Mouse (Mus musculus) liver, embryonic 12.5 days (tissue): ENCODE data around the gene Slc22a1. TPM values are rescaled to one million over a fixed set of nuclear protein-coding genes. Genes with fewer than 3 reads are reported as not detected.
A peak's percentile ranks its signal among the peaks of the same experiment; 100 is the strongest.

Source experiments
- ATAC-seq: fragments of 200-750 bp; cut with Nextera tagmentation; 2 replicates; pipeline ENCODE4 v1.8.0; 2017; ENCODE audit warnings: moderate number of reproducible peaks, mild to moderate bottlenecking, moderate library complexity
- H3K27ac ChIP-seq: fragments of 300-500 bp; sonication (generic); 2 replicates; pipeline ENCODE4 v1.5.1; 2016; ENCODE audit warnings: mild to moderate bottlenecking
- H3K27me3 ChIP-seq: fragments of 300-500 bp; sonication (generic); replicated peaks from 2 replicates; pipeline ENCODE4 v1.6.1; 2016; ENCODE audit warnings: mild to moderate bottlenecking, moderate library complexity
- H3K36me3 ChIP-seq: fragments of 300-500 bp; sonication (generic); 2 replicates; pipeline ENCODE4 v1.6.1; 2016; ENCODE audit warnings: mild to moderate bottlenecking, moderate library complexity
- H3K4me1 ChIP-seq: fragments of 300-500 bp; sonication (generic); 2 replicates; pipeline ENCODE4 v1.6.1; 2016
- H3K4me2 ChIP-seq: fragments of 300-500 bp; sonication (generic); 2 replicates; pipeline ENCODE4 v1.6.1; 2016; ENCODE audit warnings: mild to moderate bottlenecking, moderate library complexity
- H3K4me3 ChIP-seq: fragments of 300-500 bp; sonication (generic); 2 replicates; pipeline ENCODE4 v1.5.1; 2016; ENCODE audit warnings: mild to moderate bottlenecking, moderate library complexity
- H3K9ac ChIP-seq: fragments of 300-500 bp; sonication (generic); 2 replicates; pipeline ENCODE4 v1.6.1; 2016; ENCODE audit warnings: mild to moderate bottlenecking, moderate library complexity
- H3K9me3 ChIP-seq: fragments of 300-500 bp; sonication (generic); replicated peaks from 2 replicates; pipeline ENCODE4 v1.6.1; 2016; ENCODE audit warnings: mild to moderate bottlenecking, moderate library complexity
- WGBS: fragments of 180-500 bp; shearing (Covaris S2); methylation state at CpG from one replicate; pipeline ENCODE4 v1.1.7; 2016; ENCODE audit not compliant: insufficient replicate concordance; 5-methylcytosine and 5-hydroxymethylcytosine counted together
- polyA plus RNA-seq: library from polyadenylated mRNA; unstranded; fragments of >200 nt; fragmentation: Nextera tagmentation; extraction: Ambion mirVana; gene quantifications from 2 replicates; pipeline ENCODE4 v1.2.1, GENCODE M21; 2016

Slc22a1 gene
- polyA plus RNA-seq, 1 experiment from 2014 or later, result not detected

GRCm38 (mm10) chr17:12710976-12711375, 35.3 kb upstream of the Slc22a1 start:
- Histone ChIP-seq H3K27me3 (no peaks in the 10 kb centered on the region), H3K36me3 (peaks cover 75% of the 10 kb centered on the region), H3K27ac (no peak overlapping the region), H3K4me1 (0 out of 2 replicates have a peak, but pooled peaks cover 3% of the 10 kb centered on the region), H3K9me3 (no peaks in the 10 kb centered on the region), H3K4me2 (no peak overlapping the region), H3K9ac (no peak overlapping the region), H3K4me3 (no peak overlapping the region)
- no peak for ATAC-seq
- 68% methylated on average over 2 of the region's 2 CpGs for WGBS

GRCm38 (mm10) chr17:12710050-12710780, 34.6 kb upstream of the Slc22a1 start:
- H3K27me3 ChIP-seq, result no peaks in the 10 kb centered on the region
- no peak for ATAC-seq
- no peak overlapping the region for H3K4me2 ChIP-seq

GRCm38 (mm10) chr17:12708398-12708797, 32.8 kb upstream of the Slc22a1 start:
- ATAC-seq, result peak; percentile 57
- H3K9me3 ChIP-seq, result no peaks in the 10 kb centered on the region
- H3K4me2 ChIP-seq, result no peak overlapping the region
- no peak overlapping the region for H3K27ac ChIP-seq
- no peaks in the 10 kb centered on the region for H3K4me1 ChIP-seq
- 75% methylated on average over 3 of the region's 3 CpGs for WGBS
- H3K27me3 ChIP-seq, result no peaks in the 10 kb centered on the region; the same call in 1 of the 2 replicates
- H3K36me3 ChIP-seq, result peaks cover 75% of the 10 kb centered on the region
- H3K4me3 ChIP-seq, result no peak overlapping the region
- H3K9ac ChIP-seq, result no peak overlapping the region

More at GRCm38 (mm10) chr17:12710050-12710780, 34.6 kb upstream of the Slc22a1 start:
- 0 out of 2 replicates have a peak, but pooled peaks cover 2% of the 10 kb centered on the region for H3K4me1 ChIP-seq
- no peaks in the 10 kb centered on the region for H3K9me3 ChIP-seq
- WGBS, result 67% methylated on average over 13 of the region's 13 CpGs
- no peak overlapping the region for H3K9ac ChIP-seq
- H3K36me3 ChIP-seq, result peaks cover 74% of the 10 kb centered on the region
- no peak overlapping the region for H3K27ac ChIP-seq
- H3K4me3 ChIP-seq, result no peak overlapping the region

GRCm38 (mm10) chr17:12706590-12707049, 31.0 kb upstream of the Slc22a1 start:
- Histone ChIP-seq H3K27me3 (no peaks in the 10 kb centered on the region; the same call in 1 of the 2 replicates), H3K9ac (no peak overlapping the region), H3K4me3 (no peak overlapping the region), H3K4me1 (no peaks in the 10 kb centered on the region), H3K4me2 (no peak overlapping the region), H3K9me3 (no peaks in the 10 kb centered on the region), H3K36me3 (peaks cover 77% of the 10 kb centered on the region), H3K27ac (no peak overlapping the region)
- ATAC-seq, result no peak
- WGBS, result 84% methylated on average over 10 of the region's 10 CpGs

GRCm38 (mm10) chr17:12702901-12703300, 27.3 kb upstream of the Slc22a1 start:
- Histone ChIP-seq H3K4me3 (no peak overlapping the region), H3K27me3 (no peaks in the 10 kb centered on the region; the same call in 1 of the 2 replicates), H3K4me2 (no peak overlapping the region), H3K36me3 (peaks cover 83% of the 10 kb centered on the region), H3K27ac (no peak overlapping the region), H3K9ac (no peak overlapping the region), H3K4me1 (no peaks in the 10 kb centered on the region), H3K9me3 (no peaks in the 10 kb centered on the region)
- WGBS, result 61% methylated on average over 5 of the region's 5 CpGs
- ATAC-seq, result no peak

GRCm38 (mm10) chr17:12700373-12700772, 24.7 kb upstream of the Slc22a1 start:
- no peaks in the 10 kb centered on the region; the same call in 1 of the 2 replicates for H3K27me3 ChIP-seq
- H3K9ac ChIP-seq, result no peak overlapping the region
- H3K4me2 ChIP-seq, result no peak overlapping the region
- no peak overlapping the region for H3K4me3 ChIP-seq
- ATAC-seq, result no peak
- H3K4me1 ChIP-seq, result no peaks in the 10 kb centered on the region
- H3K27ac ChIP-seq, result no peak overlapping the region
- no peaks in the 10 kb centered on the region for H3K9me3 ChIP-seq
- 80% methylated on average over 6 of the region's 6 CpGs for WGBS
- peaks cover 94% of the 10 kb centered on the region for H3K36me3 ChIP-seq

- 77% methylated on average over 7 of the region's 7 CpGs for WGBS
- no peaks in the 10 kb centered on the region for H3K9me3 ChIP-seq
- no peak for ATAC-seq
- H3K4me3 ChIP-seq, result no peak overlapping the region
- H3K27me3 ChIP-seq, result no peaks in the 10 kb centered on the region
- H3K4me1 ChIP-seq, result no peaks in the 10 kb centered on the region
- H3K4me2 ChIP-seq, result no peak overlapping the region
- no peak overlapping the region for H3K27ac ChIP-seq
- H3K9ac ChIP-seq, result no peak overlapping the region
- H3K36me3 ChIP-seq, result peaks cover 92% of the 10 kb centered on the region
Measured at GRCm38 (mm10) chr17:12691899-12692298, 16.3 kb upstream of the Slc22a1 start.

GRCm38 (mm10) chr17:12689537-12689936, 13.9 kb upstream of the Slc22a1 start:
- no peaks in the 10 kb centered on the region for H3K9me3 ChIP-seq
- H3K4me3 ChIP-seq, result no peak overlapping the region
- 57% methylated on average over 3 of the region's 3 CpGs for WGBS
- no peaks in the 10 kb centered on the region for H3K4me1 ChIP-seq
- ATAC-seq, result no peak
- no peak overlapping the region for H3K27ac ChIP-seq
- no peaks in the 10 kb centered on the region; the same call in 1 of the 2 replicates for H3K27me3 ChIP-seq
- H3K4me2 ChIP-seq, result no peak overlapping the region
- peaks cover 95% of the 10 kb centered on the region for H3K36me3 ChIP-seq
- no peak overlapping the region for H3K9ac ChIP-seq

GRCm38 (mm10) chr17:12688427-12689110, 12.9 kb upstream of the Slc22a1 start:
- Histone ChIP-seq H3K9me3 (no peaks in the 10 kb centered on the region), H3K9ac (no peak overlapping the region), H3K4me2 (no peak overlapping the region), H3K4me3 (no peak overlapping the region), H3K27me3 (no peaks in the 10 kb centered on the region; the same call in 1 of the 2 replicates), H3K27ac (no peak overlapping the region), H3K36me3 (peaks cover 95% of the 10 kb centered on the region), H3K4me1 (no peaks in the 10 kb centered on the region)
- WGBS, result 83% methylated on average over 20 of the region's 20 CpGs
- ATAC-seq, result no peak

- no peak overlapping the region for H3K4me2 ChIP-seq
- H3K27me3 ChIP-seq, result no peaks in the 10 kb centered on the region; the same call in 1 of the 2 replicates
- no peak for ATAC-seq
- peaks cover 73% of the 10 kb centered on the region for H3K36me3 ChIP-seq
- H3K4me1 ChIP-seq, result no peaks in the 10 kb centered on the region
- 70% methylated on average over 7 of the region's 7 CpGs for WGBS
- no peak overlapping the region for H3K27ac ChIP-seq
- H3K9me3 ChIP-seq, result no peaks in the 10 kb centered on the region
- H3K9ac ChIP-seq, result no peak overlapping the region
- no peak overlapping the region for H3K4me3 ChIP-seq
Measured at GRCm38 (mm10) chr17:12684928-12685624, 9.4 kb upstream of the Slc22a1 start.

GRCm38 (mm10) chr17:12684412-12684811, 8.8 kb upstream of the Slc22a1 start:
- Histone ChIP-seq H3K27ac (no peak overlapping the region), H3K9ac (no peak overlapping the region), H3K4me2 (no peak overlapping the region), H3K27me3 (no peaks in the 10 kb centered on the region; the same call in 1 of the 2 replicates), H3K9me3 (no peaks in the 10 kb centered on the region), H3K36me3 (peaks cover 66% of the 10 kb centered on the region), H3K4me1 (no peaks in the 10 kb centered on the region), H3K4me3 (no peak overlapping the region)
- 71% methylated on average over 4 of the region's 4 CpGs for WGBS
- ATAC-seq, result no peak

GRCm38 (mm10) chr17:12683582-12683981, 8.0 kb upstream of the Slc22a1 start:
- no peak for ATAC-seq
- H3K36me3 ChIP-seq, result peaks cover 58% of the 10 kb centered on the region

More at GRCm38 (mm10) chr17:12683582-12683981, 8.0 kb upstream of the Slc22a1 start:
- H3K9me3 ChIP-seq, result no peaks in the 10 kb centered on the region
- H3K4me1 ChIP-seq, result no peaks in the 10 kb centered on the region
- no peak overlapping the region for H3K4me2 ChIP-seq
- H3K27ac ChIP-seq, result no peak overlapping the region
- no peaks in the 10 kb centered on the region; the same call in 1 of the 2 replicates for H3K27me3 ChIP-seq
- 64% methylated on average over 13 of the region's 13 CpGs for WGBS
- no peak overlapping the region for H3K9ac ChIP-seq
- no peak overlapping the region for H3K4me3 ChIP-seq
